Mouse (Mus musculus) MEL (cell line): Measurements from ENCODE around the gene Ttc16. TPM values are rescaled to one million over a fixed set of nuclear protein-coding genes. Genes with fewer than 3 reads are reported as not detected.
A peak's percentile ranks its signal among the peaks of the same experiment; 100 is the strongest.

Experiments used
- DNase-seq: peaks from one replicate; pipeline ENCODE4 v3.0.0; 2011; ENCODE audit warnings: low read depth, low spot score
- H3K27ac ChIP-seq: 2 replicates; pipeline ENCODE4 v1.5.1; 2012; ENCODE audit warnings: low read depth, mild to moderate bottlenecking, control low read depth, low read length, moderate library complexity; ENCODE audit not compliant: control insufficient read depth
- H3K27me3 ChIP-seq, 2 experiments: fragments of 150-350 bp in 1 of 2; sonication (generic) in 1 of 2; 2 replicates each; pipeline ENCODE4 v1.6.1; 2012; ENCODE audit warnings: low read length in 2 of 2, mild to moderate bottlenecking in 2 of 2, improper control_type of control experiment in 1 of 2, moderate library complexity in 1 of 2; ENCODE audit not compliant: insufficient read depth in 2 of 2, control insufficient read depth in 1 of 2
- H3K36me3 ChIP-seq, 2 experiments: 2 replicates each; pipeline ENCODE4 v1.6.1; 2012 to 2014; ENCODE audit warnings: low read length in 2 of 2, improper control_type of control experiment in 1 of 2, inconsistent platforms in 1 of 2, mild to moderate bottlenecking in 1 of 2; ENCODE audit not compliant: insufficient read depth in 2 of 2, control insufficient read depth in 1 of 2
- H3K4me1 ChIP-seq, 2 experiments: fragments of 150-350 bp in 1 of 2; sonication (generic) in 1 of 2; 2 replicates each; pipeline ENCODE4 v1.6.1; 2012; ENCODE audit warnings: low read length in 2 of 2, improper control_type of control experiment in 1 of 2, mild to moderate bottlenecking in 1 of 2; ENCODE audit not compliant: insufficient read depth in 2 of 2, control insufficient read depth in 1 of 2
- H3K4me3 ChIP-seq, 2 experiments: fragments of 150-350 bp in 1 of 2; sonication (generic) in 1 of 2; 2 replicates each; pipeline ENCODE4 v1.5.1; 2012; ENCODE audit warnings: low read depth in 2 of 2, low read length in 2 of 2, mild to moderate bottlenecking in 2 of 2, moderate library complexity in 2 of 2, control low read depth in 1 of 2, improper control_type of control experiment in 1 of 2; ENCODE audit not compliant: control insufficient read depth in 1 of 2, insufficient read depth in 1 of 2
- H3K79me2 ChIP-seq: 2 replicates; pipeline ENCODE4 v1.6.1; 2012; ENCODE audit warnings: mild to moderate bottlenecking, low read length, moderate library complexity; ENCODE audit not compliant: control insufficient read depth, poor library complexity, insufficient read depth
- H3K9ac ChIP-seq: 2 replicates; pipeline ENCODE4 v1.6.1; 2012; ENCODE audit warnings: low read depth, mild to moderate bottlenecking, control low read depth, low read length, moderate library complexity; ENCODE audit not compliant: control insufficient read depth, poor library complexity, severe bottlenecking
- H3K9me3 ChIP-seq: fragments of 150-350 bp; sonication (generic); replicated peaks from 2 replicates; pipeline ENCODE4 v1.6.1; 2012; ENCODE audit warnings: mild to moderate bottlenecking, low read length, improper control_type of control experiment, moderate library complexity; ENCODE audit not compliant: insufficient read depth
- CTCF ChIP-seq, 3 experiments: IDR thresholded peaks in 2 of 3; conservative IDR thresholded peaks in 1 of 3; 2 replicates each; pipeline ENCODE4 v1.5.1; 2011 to 2012; ENCODE audit warnings: low read length in 3 of 3, low read depth in 2 of 3, mild to moderate bottlenecking in 2 of 3, improper control_type of control experiment in 1 of 3, inconsistent platforms in 1 of 3, mixed read lengths in 1 of 3, moderate library complexity in 1 of 3; ENCODE audit not compliant: control insufficient read depth in 1 of 3, insufficient read depth in 1 of 3, poor library complexity in 1 of 3, severe bottlenecking in 1 of 3
- EP300 ChIP-seq, 2 experiments: IDR thresholded peaks; 2 replicates each; pipeline ENCODE4 v1.6.1; 2011; ENCODE audit warnings: improper control_type of control experiment in 2 of 2, low read length in 2 of 2, low read depth in 1 of 2, mild to moderate bottlenecking in 1 of 2
- GATA1 ChIP-seq: IDR thresholded peaks from 2 replicates; pipeline ENCODE4 v1.6.1; 2011; ENCODE audit warnings: low read depth, low read length, improper control_type of control experiment
- KAT2A ChIP-seq: conservative IDR thresholded peaks from 2 replicates; pipeline ENCODE4 v1.6.1; 2012; ENCODE audit warnings: low read depth, low read length, improper control_type of control experiment, inconsistent platforms
- MAZ ChIP-seq: IDR thresholded peaks from 2 replicates; pipeline ENCODE4 v1.6.1; 2012; ENCODE audit warnings: low read depth, mild to moderate bottlenecking, inconsistent platforms, low read length, improper control_type of control experiment
- MYC ChIP-seq: IDR thresholded peaks from 2 replicates; pipeline ENCODE4 v1.6.1; 2011; ENCODE audit warnings: low read depth, mild to moderate bottlenecking, low read length, improper control_type of control experiment, moderate library complexity
- NELFE ChIP-seq: IDR thresholded peaks from 2 replicates; pipeline ENCODE4 v1.6.1; 2011; ENCODE audit warnings: low read depth, low read length, improper control_type of control experiment
- POLR2A ChIP-seq, 2 experiments: IDR thresholded peaks; 2 replicates each; pipeline ENCODE4 v1.6.1; 2011 to 2012; ENCODE audit warnings: low read length in 2 of 2, mild to moderate bottlenecking in 2 of 2, control low read depth in 1 of 2, improper control_type of control experiment in 1 of 2, low read depth in 1 of 2, moderate library complexity in 1 of 2; ENCODE audit not compliant: control insufficient read depth in 1 of 2, insufficient read depth in 1 of 2, poor library complexity in 1 of 2
- POLR2AphosphoS5 ChIP-seq: IDR thresholded peaks from 2 replicates; pipeline ENCODE4 v1.6.1; 2012; ENCODE audit warnings: low read depth, borderline replicate concordance, mild to moderate bottlenecking, inconsistent platforms, low read length, moderate library complexity, mixed read lengths
- SIN3A ChIP-seq: IDR thresholded peaks from 2 replicates; pipeline ENCODE4 v1.6.1; 2012; ENCODE audit warnings: low read length, improper control_type of control experiment, inconsistent platforms
- SMC3 ChIP-seq: IDR thresholded peaks from 2 replicates; pipeline ENCODE4 v1.6.1; 2011; ENCODE audit warnings: low read depth, low read length, improper control_type of control experiment
- TBP ChIP-seq: IDR thresholded peaks from 2 replicates; pipeline ENCODE4 v1.8.0; 2011; ENCODE audit warnings: low read depth, low read length, improper control_type of control experiment
- USF1 ChIP-seq: IDR thresholded peaks from 2 replicates; pipeline ENCODE4 v1.6.1; 2014; ENCODE audit warnings: low read depth, mild to moderate bottlenecking, inconsistent platforms, low read length, improper control_type of control experiment, moderate library complexity
- ZMIZ1 ChIP-seq: IDR thresholded peaks from 2 replicates; pipeline ENCODE4 v1.6.1; 2012; ENCODE audit warnings: low read depth, mild to moderate bottlenecking, inconsistent platforms, low read length, improper control_type of control experiment, moderate library complexity
- ZNF384 ChIP-seq: IDR thresholded peaks from 2 replicates; pipeline ENCODE4 v1.6.1; 2012; ENCODE audit warnings: low read depth, mild to moderate bottlenecking, inconsistent platforms, low read length, improper control_type of control experiment
- polyA plus RNA-seq, 2 experiments: library from polyadenylated mRNA; stranded (reverse) in 1 of 2; unstranded in 1 of 2; fragments of >175 nt in 1 of 2; fragments of >200 nt in 1 of 2; gene quantifications; 2 replicates each; pipeline versions ENCODE4 v1.2.1 to v1.2.4; 2012; ENCODE audit warnings: low replicate concordance in 2 of 2, low read depth in 1 of 2; ENCODE audit not compliant: insufficient read length in 2 of 2, insufficient read depth in 1 of 2, missing spikeins in 1 of 2
- total RNA-seq: library from RNA; depleted of rRNA; stranded (reverse); fragments of 300-350 nt; gene quantifications from 2 replicates; pipeline ENCODE4 v1.2.3, GENCODE M21; 2012

Ttc16 gene
- total and polyA plus RNA-seq, 3 experiments, result 0.35 to 0.69 TPM; not detected in 1

DNA sequence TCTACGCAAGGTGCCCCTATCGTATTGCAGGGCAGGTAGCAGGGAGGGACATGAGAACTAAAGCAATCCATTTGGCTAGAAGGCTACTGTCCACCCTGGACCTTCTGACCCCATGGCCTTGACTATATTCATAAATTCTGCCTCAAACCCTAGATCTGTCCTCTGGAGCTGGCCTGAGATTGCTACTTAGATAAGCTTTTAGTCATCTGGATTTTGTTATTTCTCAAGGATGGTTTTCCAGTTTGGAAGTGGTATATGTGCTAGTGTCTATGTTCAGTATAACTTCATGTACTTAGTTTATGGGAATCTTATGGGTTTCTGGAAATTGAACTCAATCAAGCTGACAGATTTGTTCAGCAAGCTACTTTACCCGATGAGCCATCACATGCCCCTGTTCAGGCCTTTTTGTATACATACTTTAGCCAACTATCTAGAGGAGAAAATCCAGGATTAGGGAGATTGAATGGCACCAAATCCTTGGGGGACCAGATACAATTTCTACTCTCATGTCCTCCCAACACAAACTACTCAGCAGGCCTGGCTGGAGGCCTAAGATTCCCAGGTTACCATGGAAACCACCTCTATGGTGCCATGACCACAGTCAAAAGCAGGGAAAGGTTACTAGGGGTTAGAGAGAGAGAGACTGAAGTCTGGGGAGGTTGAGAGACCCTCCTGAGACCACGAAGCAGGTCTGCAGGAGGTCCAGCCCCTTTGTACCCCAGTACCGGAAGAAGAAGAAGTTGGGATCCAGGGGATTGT is 5.9 kb downstream of the Ttc16 start:
- DNase-seq, result no peak
- peaks cover 2 to 8% of the 10 kb centered on the region in 2 experiments; a peak in 2 of 4 replicates for H3K4me1 ChIP-seq
- H3K27me3 ChIP-seq, result no peaks in the 10 kb centered on the region
- H3K9me3 ChIP-seq, result no peaks in the 10 kb centered on the region
- TF ChIP-seq MAZ, result no peak
- no peak for TF ChIP-seq ZNF384
- TF ChIP-seq EP300 (IDR thresholded peaks at IDR 0.05; ENCODE audit: low read depth in 1 of 2, low read length in 2 of 2), result no peak
- TF ChIP-seq MYC, result no peak
- TF ChIP-seq GATA1, result no peak
- TF ChIP-seq CTCF (IDR thresholded peaks at IDR 0.05 in 2 of 3, conservative IDR thresholded peaks at IDR 0.05 in 1 of 3; ENCODE audit: control insufficient read depth in 1 of 3, insufficient read depth in 1 of 3, low read depth in 2 of 3, low read length in 3 of 3, poor library complexity in 1 of 3, severe bottlenecking in 1 of 3), result no peak
- TF ChIP-seq POLR2AphosphoS5, result no peak
- TF ChIP-seq POLR2A (IDR thresholded peaks at IDR 0.05; ENCODE audit: control insufficient read depth in 1 of 2, insufficient read depth in 1 of 2, low read depth in 1 of 2, low read length in 2 of 2, poor library complexity in 1 of 2), result no peak
- no peak for TF ChIP-seq KAT2A
- TF ChIP-seq USF1, result no peak
- TF ChIP-seq SIN3A, result no peak
- TF ChIP-seq SMC3, result no peak
- TF ChIP-seq ZMIZ1, result no peak
- H3K4me3 ChIP-seq, result no peak overlapping the region
- H3K79me2 ChIP-seq, result no peaks in the 10 kb centered on the region
- no peaks in the 10 kb centered on the region for H3K36me3 ChIP-seq
- no peak overlapping the region for H3K27ac ChIP-seq
- no peak overlapping the region for H3K9ac ChIP-seq

DNA sequence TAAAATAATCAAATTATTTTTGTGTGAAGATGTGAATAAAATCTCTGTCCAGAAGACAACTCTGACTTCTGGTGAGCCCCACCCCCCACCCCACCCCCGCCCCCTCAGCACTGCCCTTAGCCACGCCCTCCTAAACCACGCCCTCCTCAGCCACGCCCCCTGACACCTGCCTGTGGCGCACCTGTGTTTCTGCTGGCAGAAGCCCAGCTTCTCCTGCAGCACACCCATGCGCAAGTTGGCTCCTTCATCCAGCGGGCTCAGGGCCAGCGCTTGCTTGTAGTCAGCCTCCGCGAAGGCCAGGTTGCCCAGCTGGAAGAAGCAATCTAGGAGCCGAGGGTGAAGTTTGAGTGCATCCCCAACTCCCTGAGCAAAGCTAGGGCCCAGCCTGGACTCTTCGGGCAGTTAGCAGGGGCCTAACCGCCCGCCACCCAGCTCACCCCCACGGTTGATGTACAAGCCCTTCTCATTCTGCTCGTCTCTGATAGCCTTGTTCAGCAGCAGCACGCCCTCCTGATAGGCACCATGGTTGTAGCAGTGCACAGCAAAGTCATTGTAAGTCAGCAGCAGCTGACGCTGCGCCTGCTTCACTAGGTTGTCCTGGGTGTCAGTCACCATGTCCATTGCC is 6.7 kb downstream of the Ttc16 start:
- peak; percentile 30 for DNase-seq
- no peak overlapping the region for H3K27ac ChIP-seq
- H3K9me3 ChIP-seq, result no peaks in the 10 kb centered on the region
- no peak overlapping the region for H3K4me3 ChIP-seq
- TF ChIP-seq NELFE (no peak), TBP (peak; percentile 70; the same call in 1 of the 2 replicates)
- no peaks in the 10 kb centered on the region for H3K36me3 ChIP-seq
- no peaks in the 10 kb centered on the region for H3K79me2 ChIP-seq
- H3K4me1 ChIP-seq, result peaks cover 2 to 8% of the 10 kb centered on the region in 2 experiments; a peak in 2 of 4 replicates
- no peak overlapping the region for H3K9ac ChIP-seq
- no peaks in the 10 kb centered on the region for H3K27me3 ChIP-seq
